Mouse (Mus musculus) megakaryocyte, embryonic 14.5 days (primary cell): ENCODE results near the gene Nostrin. TPM values are rescaled to one million over a fixed set of nuclear protein-coding genes. Genes with fewer than 3 reads are reported as not detected.

ENCODE experiments used
- H3K27me3 ChIP-seq: replicated peaks from 2 replicates; pipeline ENCODE3; 2012; ENCODE audit warnings: inconsistent platforms
- H3K36me3 ChIP-seq: replicated peaks from 2 replicates; pipeline ENCODE3; 2012; ENCODE audit warnings: low read length, inconsistent platforms, mixed read lengths
- H3K4me1 ChIP-seq: 2 replicates; pipeline ENCODE4 v1.6.1; 2012; ENCODE audit warnings: inconsistent platforms
- H3K4me3 ChIP-seq: replicated peaks from 2 replicates; pipeline ENCODE3; 2012; ENCODE audit warnings: moderate library complexity, mild to moderate bottlenecking, inconsistent platforms
- H3K9me3 ChIP-seq: 2 replicates; pipeline ENCODE4 v1.6.1; 2012; ENCODE audit warnings: inconsistent platforms
- FLI1 ChIP-seq: IDR thresholded peaks from 2 replicates; pipeline ENCODE4 v1.6.1; 2012; ENCODE audit warnings: low read length, inconsistent platforms, mixed read lengths
- GATA1 ChIP-seq: IDR thresholded peaks from 3 replicates; pipeline ENCODE4 v1.6.1; 2012; ENCODE audit warnings: mixed read lengths, low read length, inconsistent platforms, borderline replicate concordance
- polyA plus RNA-seq: library from polyadenylated mRNA; stranded (reverse); fragments of >175 nt; gene quantifications from 2 replicates; pipeline ENCODE4 v1.2.3, GENCODE M21; 2012; ENCODE audit warnings: low replicate concordance; ENCODE audit not compliant: insufficient read depth

Gene Nostrin
- polyA plus RNA-seq, 1 experiment: not detected

- Histone ChIP-seq H3K27me3 (no peaks in the 10 kb centered on the region), H3K36me3 (no peaks in the 10 kb centered on the region), H3K4me3 (no peak overlapping the region), H3K9me3 (peaks cover 5% of the 10 kb centered on the region; the same call in 1 of the 2 replicates), H3K4me1 (peaks cover 20% of the 10 kb centered on the region)
- TF ChIP-seq FLI1: no peak
- TF ChIP-seq GATA1: no peak
Observed at GRCm38 (mm10) chr2:69128321-69128720, 7.3 kb upstream of the Nostrin start.

DNA sequence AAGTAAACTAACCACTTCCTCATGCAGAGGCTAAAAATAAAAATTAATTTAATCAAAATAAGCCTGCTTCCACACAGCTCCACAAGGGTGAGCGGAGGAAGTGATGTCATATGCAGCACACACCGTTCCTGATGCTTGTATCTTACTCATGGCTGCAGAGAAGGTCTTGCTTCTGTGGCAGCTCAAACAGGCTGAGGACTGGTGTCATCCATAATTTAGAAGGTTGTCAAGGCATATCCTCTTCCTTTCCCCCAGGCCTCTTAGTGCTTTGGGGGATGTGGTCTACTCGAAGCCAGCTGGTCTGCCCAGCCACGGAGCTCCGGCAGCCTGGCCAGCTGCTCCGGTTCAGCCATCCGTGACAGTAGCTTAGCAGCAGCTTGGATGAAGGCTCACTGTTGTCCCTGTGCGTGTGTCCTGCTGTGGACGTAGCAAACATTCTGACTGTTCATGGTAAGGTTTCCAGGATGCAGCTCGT lies 6.6 kb upstream of the Nostrin start:
- TF ChIP-seq GATA1 (no peak), FLI1 (no peak)
- H3K9me3 ChIP-seq: peaks cover 5% of the 10 kb centered on the region; the same call in 1 of the 2 replicates
- H3K36me3 ChIP-seq: no peaks in the 10 kb centered on the region
- H3K4me1 ChIP-seq: peaks cover 20% of the 10 kb centered on the region
- H3K4me3 ChIP-seq: peak overlapping the region; percentile 77
- H3K27me3 ChIP-seq: no peaks in the 10 kb centered on the region

DNA sequence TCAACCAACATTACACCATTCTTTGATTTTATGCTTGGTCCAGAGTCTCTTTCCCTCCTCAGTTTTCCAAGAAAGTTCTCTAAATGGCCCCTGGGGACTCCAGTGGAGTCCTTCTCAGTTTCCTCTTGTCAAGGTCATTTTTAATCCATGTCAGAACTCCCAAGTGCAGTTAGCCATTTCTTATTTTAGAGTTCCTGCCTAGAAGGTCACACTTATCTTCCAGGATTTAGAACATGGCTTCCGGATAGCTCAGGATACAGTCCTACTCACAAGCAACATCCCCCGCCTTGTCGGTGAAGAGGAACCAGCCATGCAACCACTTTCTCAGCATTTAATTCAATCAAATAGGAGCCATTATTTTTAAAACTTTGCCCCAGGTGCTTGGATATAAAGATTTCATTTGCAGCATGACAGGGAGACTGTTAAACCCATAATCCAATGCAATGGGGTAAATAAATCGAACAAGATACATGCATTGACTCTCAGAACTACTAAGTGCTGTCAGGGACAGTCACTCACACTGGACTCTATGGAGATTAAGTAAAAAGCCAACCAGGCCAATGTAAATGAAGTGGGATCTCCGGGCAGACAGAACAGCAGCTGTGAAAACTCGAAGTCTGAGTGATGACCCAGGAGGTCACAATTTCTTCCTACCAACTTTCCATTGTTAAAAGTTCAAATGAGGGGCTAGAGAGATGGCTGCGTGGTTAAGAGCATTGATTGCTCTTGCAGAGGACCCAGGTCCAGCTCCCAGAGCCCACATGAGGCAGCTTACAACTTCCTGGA lies 6.0 kb upstream of the Nostrin start:
- Histone ChIP-seq H3K9me3 (peaks cover 5% of the 10 kb centered on the region; the same call in 1 of the 2 replicates), H3K4me3 (no peak overlapping the region), H3K36me3 (no peaks in the 10 kb centered on the region), H3K27me3 (no peaks in the 10 kb centered on the region), H3K4me1 (peaks cover 20% of the 10 kb centered on the region)
- TF ChIP-seq GATA1 (no peak), FLI1 (no peak)

DNA sequence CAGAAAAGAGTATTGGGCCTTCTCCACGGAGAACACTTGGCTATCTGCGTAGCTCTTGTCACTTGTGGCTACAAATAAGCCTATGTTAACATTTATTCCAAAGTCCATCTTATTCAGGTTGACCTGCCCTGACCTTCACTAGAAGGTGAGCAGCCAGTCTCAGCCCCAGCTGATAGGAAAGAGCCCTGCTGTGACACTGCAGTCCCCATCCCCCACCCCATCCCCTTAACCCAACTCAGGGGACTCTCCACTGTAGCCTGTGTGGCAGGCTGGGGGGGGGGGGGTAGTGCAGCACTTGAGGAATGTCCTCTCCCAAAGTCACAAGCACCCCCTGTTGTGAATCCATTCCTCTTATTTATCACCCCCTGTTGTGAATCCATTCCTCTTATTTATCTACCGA lies 3.6 kb upstream of the Nostrin start:
- TF ChIP-seq GATA1: no peak
- TF ChIP-seq FLI1: no peak
- no peak overlapping the region for H3K4me3 ChIP-seq
- H3K4me1 ChIP-seq: peaks cover 35% of the 10 kb centered on the region
- peaks cover 6% of the 10 kb centered on the region for H3K27me3 ChIP-seq
- H3K9me3 ChIP-seq: no peaks in the 10 kb centered on the region
- no peaks in the 10 kb centered on the region for H3K36me3 ChIP-seq

DNA sequence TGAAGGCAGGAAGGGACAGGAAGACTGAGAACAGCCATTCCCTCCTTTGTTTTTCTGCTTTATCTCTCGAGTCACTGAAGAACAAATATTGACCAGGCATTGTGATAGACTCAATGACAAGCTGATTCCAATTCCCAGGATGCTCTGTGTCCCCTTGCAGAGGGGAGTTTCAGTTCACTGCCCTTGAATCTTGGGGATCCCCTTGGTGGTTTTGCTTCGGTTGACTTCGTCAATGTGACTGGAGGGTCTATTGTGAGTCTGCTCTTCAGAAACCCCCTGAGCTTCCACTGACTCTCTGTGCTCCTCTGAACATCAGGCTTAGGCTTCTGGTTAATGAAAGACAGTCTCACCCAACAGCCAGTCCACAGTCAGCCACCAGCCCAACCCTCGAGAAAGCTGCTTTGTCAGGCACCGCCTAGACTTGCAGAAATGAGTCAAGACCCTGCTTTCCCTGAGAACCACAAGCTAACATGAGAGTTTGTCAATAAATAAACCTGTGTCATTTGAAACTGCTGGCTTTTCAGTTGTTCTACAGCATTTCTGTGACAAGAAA lies 3.0 kb upstream of the Nostrin start:
- no peak overlapping the region for H3K4me3 ChIP-seq
- H3K4me1 ChIP-seq: peaks cover 35% of the 10 kb centered on the region
- TF ChIP-seq GATA1: no peak
- H3K27me3 ChIP-seq: peaks cover 6% of the 10 kb centered on the region
- no peaks in the 10 kb centered on the region for H3K9me3 ChIP-seq
- H3K36me3 ChIP-seq: no peaks in the 10 kb centered on the region

DNA sequence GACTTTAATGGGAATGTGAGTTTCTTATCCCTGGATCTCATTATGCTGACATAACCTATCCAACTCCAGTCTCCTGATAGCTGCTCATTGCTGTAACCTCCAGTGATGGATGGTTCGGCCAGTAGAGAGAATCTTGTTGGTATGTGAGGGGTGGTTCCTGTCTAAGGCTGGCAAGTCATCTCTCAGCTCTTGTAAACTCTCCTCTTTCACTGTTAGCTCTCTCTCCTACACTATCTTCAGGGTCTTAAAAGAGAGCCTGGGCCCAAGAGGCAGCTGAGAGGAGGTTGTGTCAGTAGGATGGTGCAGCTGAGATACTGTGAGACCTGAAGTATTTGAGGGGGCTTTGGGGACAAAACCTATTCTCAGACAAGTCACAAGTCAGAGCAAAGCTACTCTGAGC lies 1.4 kb upstream of the Nostrin start:
- Histone ChIP-seq H3K4me3 (no peak overlapping the region), H3K4me1 (peaks cover 27% of the 10 kb centered on the region), H3K9me3 (no peaks in the 10 kb centered on the region), H3K36me3 (no peaks in the 10 kb centered on the region), H3K27me3 (peaks cover 6% of the 10 kb centered on the region)
- TF ChIP-seq GATA1 (no peak), FLI1 (no peak)

DNA sequence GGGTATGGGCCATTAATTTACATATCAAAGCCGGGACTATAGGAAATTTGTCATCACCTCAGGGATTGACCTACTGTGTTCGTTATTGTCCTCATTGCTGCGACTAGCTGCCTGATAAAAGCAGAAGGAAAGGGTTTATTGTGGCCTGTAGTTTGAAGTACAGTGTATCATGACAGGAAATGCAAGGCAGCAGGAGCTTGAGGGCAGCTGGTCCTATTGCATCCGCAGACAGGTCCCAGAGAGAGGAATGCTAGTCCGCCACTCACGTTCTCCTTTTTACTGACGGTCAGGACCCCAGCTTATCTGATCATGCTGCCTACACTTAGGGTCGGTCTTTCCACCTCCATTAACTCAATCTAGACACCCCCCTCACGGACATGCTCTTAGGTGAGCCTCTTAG lies 663 bp upstream of the Nostrin start:
- Histone ChIP-seq H3K4me1 (peaks cover 19% of the 10 kb centered on the region), H3K27me3 (peaks cover 6% of the 10 kb centered on the region), H3K9me3 (no peaks in the 10 kb centered on the region), H3K4me3 (no peak overlapping the region), H3K36me3 (no peaks in the 10 kb centered on the region)
- no peak for TF ChIP-seq FLI1
- TF ChIP-seq GATA1: no peak

DNA sequence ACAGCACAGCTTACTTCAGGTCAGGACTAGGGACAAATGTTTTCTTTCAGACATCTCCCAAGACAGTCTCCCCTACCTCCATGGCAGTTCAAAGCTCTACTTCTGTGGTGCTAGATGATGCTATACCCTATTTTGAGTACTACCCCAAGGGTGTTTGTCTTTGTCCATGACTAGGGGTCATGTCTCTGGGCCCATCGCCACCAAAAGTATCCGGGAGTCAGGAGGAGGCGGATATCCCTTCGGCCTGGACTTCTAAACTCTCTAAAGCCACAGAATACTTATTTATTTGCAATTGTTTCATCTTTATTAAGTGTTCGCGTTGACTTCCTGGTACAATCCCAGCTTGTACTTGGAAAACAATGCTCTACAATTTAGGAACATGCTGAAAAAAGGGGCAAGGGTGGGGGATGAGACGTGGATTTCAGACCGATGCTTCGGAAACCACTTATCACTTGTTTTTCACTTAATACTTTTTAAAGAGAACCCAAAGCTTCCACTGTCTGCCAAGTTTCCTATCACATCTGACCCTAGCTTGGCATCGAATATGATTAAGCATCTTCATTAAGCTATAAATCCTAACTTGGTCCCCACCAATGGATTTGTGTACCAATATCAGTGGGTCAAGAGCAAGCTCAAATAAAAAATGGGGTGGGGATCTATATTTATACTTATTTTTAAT lies 1.9 kb downstream of the Nostrin start:
- peaks cover 18% of the 10 kb centered on the region for H3K4me1 ChIP-seq
- no peak overlapping the region for H3K4me3 ChIP-seq
- peaks cover 6% of the 10 kb centered on the region for H3K27me3 ChIP-seq
- H3K9me3 ChIP-seq: no peaks in the 10 kb centered on the region
- no peak for TF ChIP-seq FLI1
- TF ChIP-seq GATA1: no peak
- no peaks in the 10 kb centered on the region for H3K36me3 ChIP-seq

GRCm38 (mm10) chr2:69138759-69139158 lies 3.2 kb downstream of the Nostrin start:
- no peaks in the 10 kb centered on the region for H3K36me3 ChIP-seq
- H3K27me3 ChIP-seq: peaks cover 6% of the 10 kb centered on the region
- no peaks in the 10 kb centered on the region for H3K9me3 ChIP-seq
- no peak overlapping the region for H3K4me3 ChIP-seq
- TF ChIP-seq GATA1: no peak
- no peak for TF ChIP-seq FLI1
- peaks cover 18% of the 10 kb centered on the region for H3K4me1 ChIP-seq

- Histone ChIP-seq H3K27me3 (peaks cover 6% of the 10 kb centered on the region), H3K4me1 (peaks cover 13% of the 10 kb centered on the region), H3K36me3 (no peaks in the 10 kb centered on the region), H3K4me3 (no peak overlapping the region), H3K9me3 (no peaks in the 10 kb centered on the region)
- TF ChIP-seq GATA1: no peak
- TF ChIP-seq FLI1: no peak
Observed at GRCm38 (mm10) chr2:69140215-69140614, 4.6 kb downstream of the Nostrin start.
